Mouse (Mus musculus) spleen, postnatal 10 days (tissue): ENCODE results near the gene Lce1m.
"Not testable (repeated sequence)": the region's sequence is repeated elsewhere in the genome, so short reads cannot be mapped to it uniquely, and the experiment has no call there.

ENCODE experiments used
- DNase-seq, 2 experiments: peaks; one replicate each; pipeline ENCODE4 v3.0.0; 2021 to 2022; ENCODE audit warnings: low spot score in 2 of 2

Gene Lce1m

DNA sequence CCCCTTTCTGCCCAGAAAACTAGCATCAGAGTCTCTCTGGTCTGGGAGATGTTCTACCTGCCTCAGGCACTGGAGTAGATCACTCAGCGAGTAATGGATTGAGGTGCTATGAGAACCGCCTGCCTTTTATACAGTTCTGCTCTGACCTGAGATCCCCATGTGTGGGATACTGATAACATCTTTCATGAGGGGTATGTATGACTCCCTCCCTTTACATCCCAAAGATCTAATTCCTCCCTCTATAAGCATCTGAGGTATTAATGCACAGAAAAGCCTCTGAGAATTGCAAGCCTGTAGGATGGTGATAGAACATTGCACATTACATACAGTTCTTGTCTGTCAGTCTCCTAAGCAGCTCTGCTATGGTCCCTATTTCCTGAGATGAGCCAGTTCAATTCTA lies at the start of gene Lce1m:
Gene Lce1m (minus strand): TSS at position 101 of the 400 bp plus-strand sequence.
- DNase-seq: no peak

DNA sequence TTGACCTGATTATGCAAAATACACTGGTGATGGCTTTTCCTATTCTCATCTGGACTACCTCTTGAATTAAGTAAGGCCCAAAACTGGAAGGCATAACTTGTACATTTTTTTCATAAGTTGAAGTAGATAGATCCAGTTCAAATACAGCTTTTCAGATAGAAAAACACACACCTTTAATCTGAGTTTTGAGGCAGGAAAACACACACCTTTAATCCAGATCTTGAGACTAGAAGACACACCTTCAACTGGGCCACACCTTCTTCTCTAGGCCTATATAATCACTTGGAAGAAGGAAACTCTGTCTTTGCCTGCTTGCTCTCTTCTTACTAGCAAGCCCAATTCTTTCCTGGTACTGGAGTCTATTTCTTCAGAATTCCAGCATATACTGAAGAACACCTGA lies 49.7 kb upstream of the Lce1m start, which contains the start of gene Gm4858:
Gene Gm4858 (plus strand): TSS at position 301 of the 400 bp plus-strand sequence.
- DNase-seq: not testable (repeated sequence)

DNA sequence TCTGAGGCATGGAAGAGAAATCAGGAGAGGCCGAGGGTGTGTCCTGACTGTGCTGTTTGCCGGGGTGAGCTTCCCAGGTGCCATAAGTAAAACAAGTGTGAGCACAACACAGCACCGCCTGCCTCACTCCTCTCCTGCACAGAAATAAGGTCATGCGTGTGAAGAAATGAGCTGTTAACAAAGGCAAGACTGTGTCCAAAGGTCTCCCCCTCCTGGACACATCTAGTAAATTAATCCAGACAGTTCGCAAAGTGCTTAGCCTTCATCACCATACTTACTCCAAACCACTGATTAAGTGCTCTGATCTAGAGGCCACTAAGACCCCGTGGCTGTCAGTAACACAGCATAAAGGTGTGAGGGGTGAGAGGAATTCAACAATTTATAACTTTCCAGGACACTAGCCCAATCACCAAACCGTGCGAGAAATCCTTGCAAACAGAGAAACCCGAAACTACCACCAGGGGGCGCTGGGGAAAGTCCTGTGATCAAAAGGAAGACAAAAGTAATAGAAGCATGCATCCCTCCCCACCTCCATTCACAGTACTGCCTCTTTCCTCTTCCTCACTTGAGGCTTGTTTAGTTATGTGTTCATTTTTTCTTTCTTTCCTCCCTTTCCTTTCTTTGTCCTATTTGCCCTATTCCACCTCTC lies 34.1 kb upstream of the Lce1m start:
- DNase-seq: peak in 1 of 2 experiments; percentile 23

DNA sequence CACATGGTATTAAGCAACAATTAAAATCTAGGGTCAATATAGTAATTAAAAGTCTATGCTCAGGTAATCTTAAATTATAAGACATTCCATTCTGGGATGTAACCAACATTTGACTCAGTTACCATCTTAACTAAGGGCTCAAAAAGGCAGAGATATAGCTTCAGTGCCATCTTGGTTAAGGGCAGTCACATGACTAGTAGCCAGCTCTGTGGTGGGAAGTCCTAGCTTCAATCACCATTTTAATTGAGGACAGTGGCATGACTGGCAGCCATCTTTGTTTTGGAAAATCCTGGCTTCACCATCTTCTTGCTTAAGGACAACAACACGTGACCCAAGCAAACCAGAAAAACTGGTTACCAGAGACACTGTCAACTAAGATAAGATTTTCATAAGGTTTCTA lies 31.3 kb upstream of the Lce1m start:
- DNase-seq: no peak

DNA sequence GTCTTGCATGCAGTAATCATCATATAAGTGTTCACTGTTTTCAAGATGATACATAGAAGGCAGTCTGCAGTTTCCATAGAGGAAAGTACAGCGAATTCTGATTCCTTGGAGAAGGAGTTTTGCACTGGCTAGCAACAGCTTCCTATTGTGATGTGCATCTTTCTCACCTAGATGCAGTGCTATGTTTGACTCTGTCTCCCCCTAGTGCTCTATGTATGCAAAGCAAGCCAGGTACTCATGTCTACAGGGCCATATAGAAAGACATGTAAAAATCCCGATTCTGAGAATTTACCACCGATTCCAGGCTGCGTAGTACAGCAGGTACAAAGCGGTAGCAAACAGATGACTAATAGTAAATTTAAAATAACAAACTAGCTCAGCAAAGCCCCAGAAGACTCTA lies 12.6 kb upstream of the Lce1m start:
- no peak for DNase-seq

DNA sequence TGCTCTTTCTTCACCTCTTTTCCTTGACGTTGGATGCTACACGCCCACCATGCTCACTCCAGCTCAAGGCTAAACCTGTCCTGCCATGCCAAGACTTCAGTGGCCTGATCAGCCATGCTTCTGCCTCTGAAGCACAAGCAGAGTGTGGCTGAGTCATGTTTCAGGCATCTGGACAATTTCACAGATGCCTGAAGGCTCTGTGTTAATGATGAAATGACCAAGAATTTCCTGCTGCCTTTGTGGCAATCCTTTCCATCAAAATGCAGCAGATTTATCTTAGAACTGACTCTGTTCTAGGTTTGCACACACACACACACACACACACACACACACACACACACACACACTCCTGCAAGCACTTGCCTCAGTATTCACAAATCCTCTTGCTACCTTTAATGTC lies 6.6 kb upstream of the Lce1m start:
- no peak for DNase-seq

DNA sequence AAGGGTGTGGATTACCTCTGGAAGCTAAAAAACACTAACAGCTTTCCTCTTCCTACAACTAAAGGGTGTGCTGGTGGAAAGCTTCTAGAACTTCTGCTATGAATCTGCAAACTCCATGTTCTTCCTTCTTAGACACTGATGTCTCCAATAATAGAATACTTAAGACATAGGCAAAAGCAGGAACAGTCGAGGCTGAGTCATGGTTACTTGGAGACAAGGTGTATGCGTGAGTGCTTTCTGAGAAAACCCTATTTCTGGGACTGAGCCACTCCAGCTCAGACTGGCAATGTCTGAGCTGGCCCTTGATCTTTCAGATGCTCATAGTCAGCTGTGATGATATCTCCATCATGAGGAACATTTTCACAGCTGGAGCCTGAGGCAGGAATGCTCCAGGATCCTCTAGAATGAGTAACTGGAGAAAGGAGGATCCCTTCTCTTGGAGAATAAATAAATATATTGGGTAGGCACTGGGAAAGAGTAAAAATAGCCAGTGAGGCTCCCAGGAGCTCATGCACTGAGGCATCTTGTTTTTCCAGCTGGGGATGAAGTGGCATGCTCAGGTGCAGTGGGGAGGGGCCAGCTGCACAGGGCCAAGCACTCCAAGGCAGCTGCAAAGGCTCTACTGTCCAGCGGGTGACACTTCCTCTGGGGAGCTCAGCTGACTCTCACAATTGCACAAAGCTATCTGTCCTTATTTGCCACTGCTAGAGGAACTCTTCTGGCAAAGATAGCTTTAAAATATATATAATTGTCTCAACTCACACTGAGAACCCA lies 4.7 kb upstream of the Lce1m start:
- no peak for DNase-seq

DNA sequence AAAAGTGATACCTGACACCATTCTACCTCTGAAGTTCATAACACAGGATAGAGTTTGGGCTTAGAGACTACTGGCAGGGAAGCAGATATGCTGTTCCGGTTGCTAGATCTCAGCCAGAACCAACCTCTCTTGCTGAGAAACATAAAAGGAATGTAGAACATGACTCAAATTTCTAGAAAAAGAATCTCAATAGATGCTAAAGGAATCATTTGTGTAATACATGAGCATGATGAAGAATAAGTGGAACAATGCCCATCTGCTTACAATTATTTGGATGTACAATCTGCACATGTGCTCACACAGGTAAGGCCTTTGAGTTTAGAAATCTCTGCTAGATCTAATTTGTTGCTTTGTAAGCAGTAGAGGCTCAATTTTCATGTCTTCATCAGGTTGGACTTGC lies 2.3 kb upstream of the Lce1m start:
- DNase-seq: no peak

DNA sequence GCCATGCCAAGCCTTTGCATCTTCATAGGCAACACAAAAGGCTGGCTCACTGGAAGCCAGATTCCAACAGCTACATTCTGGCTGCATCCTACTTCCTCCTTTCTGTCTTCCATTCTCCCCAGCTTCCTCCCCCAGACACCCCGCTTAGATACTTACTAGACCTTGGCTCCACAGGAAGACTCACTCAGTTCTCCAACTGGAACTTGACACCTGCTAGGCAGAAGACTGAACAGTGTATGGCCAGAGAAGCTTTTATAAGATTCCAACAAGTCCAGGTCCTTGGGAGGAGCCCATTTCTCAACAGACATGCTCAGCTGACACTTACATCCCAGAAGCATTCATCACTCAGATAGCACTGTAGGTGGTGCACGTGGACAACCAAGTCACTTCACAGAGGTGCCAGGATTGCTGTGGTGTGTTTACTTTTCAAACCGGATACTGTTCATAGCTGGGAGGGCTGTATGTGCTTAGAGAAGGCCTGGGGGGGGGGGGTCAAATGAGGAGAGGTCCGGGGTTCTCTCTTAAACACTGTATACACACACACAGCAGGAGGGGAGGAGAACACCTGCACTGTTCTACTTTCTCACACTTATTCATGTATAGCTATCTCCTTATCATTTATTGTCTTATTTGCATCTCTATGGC lies 3.3 kb downstream of the Lce1m start, which contains the start of gene Crct1:
Gene Crct1 (minus strand): TSS at position 228 of the 645 bp plus-strand sequence.
- DNase-seq: no peak

DNA sequence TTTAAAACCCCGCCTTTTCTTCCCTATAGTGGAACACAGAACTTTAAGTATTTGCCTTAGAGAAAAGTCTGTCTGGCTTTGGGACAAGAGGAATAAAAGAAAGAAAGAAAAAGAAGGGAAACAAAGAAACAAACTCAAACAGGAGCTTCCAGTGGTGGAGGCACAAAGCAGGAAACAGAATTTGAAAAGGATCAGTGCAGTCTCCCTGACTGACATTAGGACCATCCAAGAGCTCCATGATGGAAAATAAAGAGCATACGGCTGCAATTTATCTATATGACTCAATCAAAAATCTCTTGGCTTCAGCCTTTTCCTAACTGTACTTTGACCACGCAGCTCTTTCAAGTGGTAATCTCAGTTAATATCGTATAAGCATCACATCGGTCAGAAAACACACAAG lies 4.0 kb downstream of the Lce1m start:
- DNase-seq: no peak

DNA sequence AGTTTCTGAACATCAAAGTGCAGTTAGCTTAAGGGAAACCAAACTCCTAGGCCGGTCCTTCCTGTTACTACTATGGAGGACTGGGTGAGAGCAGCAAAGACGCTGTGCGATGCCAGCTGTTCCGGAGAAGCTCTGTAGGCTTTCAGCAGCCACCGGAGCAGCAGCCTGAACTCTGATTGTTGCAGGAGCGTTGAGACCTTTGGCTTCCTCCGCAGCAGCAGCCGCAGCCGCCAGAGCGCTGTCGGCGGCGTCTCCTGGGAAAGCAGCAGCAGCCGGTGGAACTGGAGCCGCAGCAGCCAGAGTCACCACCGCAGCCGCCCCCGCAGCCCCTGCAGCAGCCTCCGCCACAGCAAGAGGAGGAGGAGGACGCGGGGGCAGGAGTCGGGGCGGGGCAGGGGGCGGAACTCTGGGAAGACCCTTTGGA lies 4.5 kb downstream of the Lce1m start:
- DNase-seq: no peak

DNA sequence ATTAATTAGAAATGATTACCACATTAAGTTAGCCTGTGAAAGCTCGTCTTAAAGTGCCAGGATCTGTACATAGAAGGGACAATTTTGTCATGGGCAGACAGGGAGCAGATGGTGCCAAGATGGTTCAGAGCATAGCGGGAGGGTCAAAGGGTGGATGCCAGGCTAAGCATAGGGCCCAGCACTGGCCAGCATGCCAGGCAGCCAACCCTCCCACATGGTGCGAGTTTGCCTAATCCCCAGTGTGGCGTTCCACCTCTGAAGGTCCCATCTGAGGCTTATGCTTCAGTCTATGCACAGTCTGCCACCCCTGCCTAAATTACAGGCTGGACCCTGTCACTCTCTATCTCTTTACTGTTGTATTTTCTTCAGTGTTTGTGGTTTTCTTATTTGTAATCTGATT lies 16.0 kb downstream of the Lce1m start:
- no peak for DNase-seq

DNA sequence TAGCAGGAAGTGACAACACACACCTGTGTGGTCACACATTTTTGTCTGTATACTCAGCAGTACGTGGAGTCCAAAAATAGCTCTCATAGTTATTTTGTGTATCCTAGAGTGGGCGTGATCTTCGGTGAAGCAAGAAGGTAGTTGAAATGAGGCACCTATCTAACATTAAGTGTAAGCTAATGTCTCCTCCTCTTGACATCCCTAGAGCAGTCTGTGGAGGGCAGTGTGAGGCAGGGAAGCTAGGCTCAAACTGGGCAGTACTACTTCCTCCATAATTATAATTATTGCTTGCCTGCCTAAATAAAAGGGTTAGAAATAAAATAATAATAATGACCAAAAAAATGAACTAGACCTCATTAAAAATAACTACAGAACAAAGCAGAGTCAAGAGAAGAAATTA lies 18.2 kb downstream of the Lce1m start:
- no peak for DNase-seq

DNA sequence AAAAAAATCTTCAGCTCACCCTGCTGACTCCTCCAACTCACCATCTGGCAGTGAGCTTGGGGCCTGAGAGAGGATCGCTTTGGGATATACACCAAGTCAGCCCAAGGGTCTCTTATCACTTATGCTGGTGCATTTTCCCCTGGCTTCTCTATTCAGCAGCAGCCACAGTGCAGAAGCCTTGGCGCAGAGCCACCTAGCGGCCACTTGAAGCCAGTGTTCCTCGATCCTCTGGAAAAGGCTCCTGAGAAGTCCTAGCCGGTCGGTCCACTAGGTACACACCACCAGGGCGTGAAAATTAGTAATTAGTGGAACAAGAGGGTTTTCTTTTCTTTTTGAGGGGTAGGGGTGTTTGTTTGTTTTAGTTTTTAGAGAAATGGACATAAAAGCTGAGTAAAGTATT lies 20.2 kb downstream of the Lce1m start:
- DNase-seq: peak in 1 of 2 experiments; percentile 32

DNA sequence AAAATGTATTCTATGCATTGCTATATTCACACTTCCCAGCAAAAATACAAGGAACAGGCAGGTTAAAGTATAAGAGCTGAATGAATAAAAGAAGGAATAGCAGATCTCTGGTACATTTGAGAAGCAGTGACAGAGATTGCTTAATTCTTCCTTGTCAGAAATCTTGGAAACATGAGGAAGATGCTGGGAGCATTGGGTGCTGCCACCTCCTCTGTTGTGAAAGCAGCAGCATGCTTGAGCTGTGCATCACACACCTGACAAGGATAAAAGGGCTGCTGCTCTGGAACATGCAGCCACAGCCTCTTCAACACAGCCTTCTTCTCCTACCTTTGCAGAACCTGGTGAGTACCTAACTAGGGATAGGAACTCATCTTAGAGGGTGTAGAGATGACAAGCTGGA lies 26.9 kb downstream of the Lce1m start, which contains the start of gene Lce3f:
Gene Lce3f (plus strand): TSS at position 301 of the 400 bp plus-strand sequence.
- no peak for DNase-seq

DNA sequence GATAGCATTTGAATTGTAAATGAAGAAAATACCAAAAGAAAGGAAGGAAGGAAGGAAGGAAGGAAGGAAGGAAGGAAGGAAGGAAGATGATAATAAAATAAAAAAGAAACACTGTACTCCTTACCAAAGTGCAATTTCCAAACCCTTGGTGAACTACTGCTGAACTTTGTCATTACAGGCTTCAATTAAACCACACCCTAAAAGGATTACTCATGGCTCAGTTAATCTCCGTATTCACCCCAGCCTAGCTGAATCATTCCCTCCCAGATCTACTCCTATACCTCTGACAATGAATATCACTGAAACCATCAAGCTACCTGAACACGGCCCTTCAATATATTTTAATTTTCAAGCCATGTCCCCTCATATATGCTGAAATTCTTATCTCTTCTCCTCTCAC lies 40.4 kb downstream of the Lce1m start:
- no peak for DNase-seq
